Mouse (Mus musculus): ENCODE results near the gene Cyfip1.
"Not testable (repeated sequence)": the region's sequence is repeated elsewhere in the genome, so short reads cannot be mapped to it uniquely, and the experiment has no call there.

The Cyfip1 gene

GRCm38 (mm10) chr7:55865044-55865443 lies 23.5 kb downstream of the Cyfip1 start:
- DNase-seq (ENCODE audit: low read depth, low spot score): no peak

GRCm38 (mm10) chr7:55865750-55866416 lies 24.3 kb downstream of the Cyfip1 start:
- DNase-seq (ENCODE audit: low read depth, low spot score): no peak

- no peak for DNase-seq (ENCODE audit: low read depth, low spot score)
Observed at GRCm38 (mm10) chr7:55868247-55868646, 26.7 kb downstream of the Cyfip1 start.

- no peak for DNase-seq (ENCODE audit: low read depth, low spot score)
Observed at GRCm38 (mm10) chr7:55869220-55869619, 27.7 kb downstream of the Cyfip1 start.

GRCm38 (mm10) chr7:55870340-55871020 lies 28.9 kb downstream of the Cyfip1 start:
- DNase-seq (ENCODE audit: low read depth, low spot score): no peak

- DNase-seq (ENCODE audit: low read depth, low spot score): no peak
Observed at GRCm38 (mm10) chr7:55871476-55871875, 29.9 kb downstream of the Cyfip1 start.

- no peak for DNase-seq (ENCODE audit: low read depth, low spot score)
Observed at GRCm38 (mm10) chr7:55874703-55875102, 33.2 kb downstream of the Cyfip1 start.

- no peak for DNase-seq (ENCODE audit: low read depth, low spot score)
Observed at GRCm38 (mm10) chr7:55877721-55878120, 36.2 kb downstream of the Cyfip1 start.

GRCm38 (mm10) chr7:55880882-55881281 lies 39.3 kb downstream of the Cyfip1 start:
- DNase-seq (ENCODE audit: low read depth, low spot score): no peak

- no peak for DNase-seq (ENCODE audit: low read depth, low spot score)
Observed at GRCm38 (mm10) chr7:55888603-55889002, 47.1 kb downstream of the Cyfip1 start.

GRCm38 (mm10) chr7:55889996-55890395 lies 48.5 kb downstream of the Cyfip1 start:
- no peak for DNase-seq (ENCODE audit: low read depth, low spot score)

- no peak for DNase-seq (ENCODE audit: low read depth, low spot score)
Observed at GRCm38 (mm10) chr7:55890731-55891130, 49.2 kb downstream of the Cyfip1 start.

GRCm38 (mm10) chr7:55891797-55892196 lies 50.3 kb downstream of the Cyfip1 start:
- DNase-seq (ENCODE audit: low read depth, low spot score): peak; percentile 49

GRCm38 (mm10) chr7:55903766-55904165 lies 62.2 kb downstream of the Cyfip1 start:
- DNase-seq (ENCODE audit: low read depth, low spot score): no peak

- no peak for DNase-seq (ENCODE audit: low read depth, low spot score)
Observed at GRCm38 (mm10) chr7:55905449-55905848, 63.9 kb downstream of the Cyfip1 start.

GRCm38 (mm10) chr7:55909519-55909918 lies 68.0 kb downstream of the Cyfip1 start:
- no peak for DNase-seq (ENCODE audit: low read depth, low spot score)

GRCm38 (mm10) chr7:55910356-55910755 lies 68.8 kb downstream of the Cyfip1 start:
- DNase-seq (ENCODE audit: low read depth, low spot score): no peak

GRCm38 (mm10) chr7:55911371-55911770 lies 69.8 kb downstream of the Cyfip1 start:
- no peak for DNase-seq (ENCODE audit: low read depth, low spot score)

GRCm38 (mm10) chr7:55912118-55912517 lies 70.6 kb downstream of the Cyfip1 start:
- DNase-seq (ENCODE audit: low read depth, low spot score): no peak

- not testable (repeated sequence) for DNase-seq (ENCODE audit: low read depth, low spot score)
Observed at GRCm38 (mm10) chr7:55918365-55918764, 76.8 kb downstream of the Cyfip1 start.

GRCm38 (mm10) chr7:55927262-55927661 lies 85.7 kb downstream of the Cyfip1 start:
- no peak for DNase-seq (ENCODE audit: low read depth, low spot score)

- no peak for DNase-seq (ENCODE audit: low read depth, low spot score)
Observed at GRCm38 (mm10) chr7:55928649-55929048, 87.1 kb downstream of the Cyfip1 start.

- DNase-seq (ENCODE audit: low read depth, low spot score): no peak
Observed at GRCm38 (mm10) chr7:55935025-55935424, 93.5 kb downstream of the Cyfip1 start.
